Mouse (Mus musculus): Measurements from ENCODE around the gene Rasgrp1.
A peak's percentile ranks its signal among the peaks of the same experiment; 100 is the strongest.

Gene Rasgrp1

DNA sequence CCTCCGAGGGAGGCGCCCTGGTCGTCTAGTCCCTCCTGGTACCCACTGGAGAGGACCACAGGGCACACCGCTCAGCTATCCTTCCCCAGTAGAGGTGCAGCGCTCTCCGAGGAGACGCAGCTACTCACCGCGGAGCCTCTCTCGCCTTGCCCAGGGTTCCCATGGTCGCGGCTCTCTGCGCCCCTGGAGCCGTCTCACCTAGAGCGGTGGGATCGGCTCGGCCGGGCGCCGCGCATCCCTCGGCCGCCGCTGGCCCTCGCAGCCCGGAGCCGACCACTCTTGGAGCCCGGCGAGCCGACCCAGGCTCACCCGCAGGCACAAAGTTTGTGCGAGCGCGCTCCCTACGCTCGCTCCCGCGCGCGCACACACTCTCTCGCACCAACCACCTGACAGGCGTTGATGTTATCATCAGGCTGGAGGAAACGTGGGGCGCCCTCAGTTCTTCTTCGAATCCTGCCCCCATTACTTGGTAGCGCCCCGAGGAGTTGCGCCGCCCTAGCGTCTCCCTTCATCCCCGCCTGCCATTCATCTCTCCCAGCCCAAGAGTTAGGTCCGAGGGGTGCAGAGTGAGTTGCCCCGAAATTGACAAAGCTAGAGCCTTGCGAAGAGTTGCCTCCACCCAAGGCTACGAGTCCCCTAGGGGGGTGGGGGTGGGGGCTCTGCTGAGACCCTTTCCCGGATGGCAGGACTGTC lies at the start of gene Rasgrp1:
Gene Rasgrp1, minus strand, starts transcription at position 455 of the 693 bp plus-strand sequence.
- peak; percentile 38 to 57 for DNase-seq (ENCODE audit: low spot score in 2 of 2)

DNA sequence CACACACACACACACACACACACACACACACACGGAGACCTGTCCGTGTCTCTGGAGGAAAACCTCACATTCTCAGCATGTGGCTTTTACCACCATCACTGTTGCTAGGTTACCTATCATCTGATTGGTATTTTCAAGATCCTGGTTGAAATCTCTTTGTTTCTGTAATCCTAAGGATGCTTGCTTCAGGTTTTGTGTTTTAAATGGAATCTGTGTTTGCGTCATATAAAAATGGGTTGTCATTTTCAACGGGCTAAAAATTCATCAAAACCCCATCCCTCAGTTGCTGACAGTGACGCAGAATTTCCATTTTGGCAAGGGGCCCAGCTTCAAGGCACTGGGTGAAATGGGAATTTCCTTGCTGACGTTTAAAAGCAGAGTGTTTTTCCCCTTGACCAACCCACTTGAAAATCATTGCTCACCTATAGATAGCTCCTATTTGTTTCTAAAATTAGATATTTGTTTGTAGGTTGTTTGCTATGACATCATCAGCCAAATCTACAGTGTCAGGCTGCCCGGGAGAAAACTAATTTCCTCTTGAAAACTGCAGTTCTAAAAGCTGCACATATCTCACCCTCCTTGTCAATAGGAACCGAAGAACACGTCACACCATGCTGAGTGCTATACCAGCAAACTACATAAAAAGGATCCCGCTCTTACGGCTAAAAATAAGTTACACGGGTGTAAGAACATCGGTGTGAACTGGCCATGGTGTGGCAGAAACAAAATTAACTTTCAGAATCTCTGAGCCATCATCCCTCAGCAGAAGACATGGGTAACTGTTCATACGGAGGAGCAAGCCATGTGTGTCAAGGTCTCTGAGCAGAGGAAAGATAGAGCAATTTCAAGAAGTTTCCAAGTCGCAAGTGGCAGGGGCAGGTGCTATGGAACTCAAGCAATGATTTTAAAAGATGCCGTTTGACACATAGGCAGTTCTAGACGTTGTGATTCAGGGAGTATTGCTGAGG lies 47.4 kb upstream of the Rasgrp1 start:
- no peak for DNase-seq (ENCODE audit: low spot score in 2 of 2)

DNA sequence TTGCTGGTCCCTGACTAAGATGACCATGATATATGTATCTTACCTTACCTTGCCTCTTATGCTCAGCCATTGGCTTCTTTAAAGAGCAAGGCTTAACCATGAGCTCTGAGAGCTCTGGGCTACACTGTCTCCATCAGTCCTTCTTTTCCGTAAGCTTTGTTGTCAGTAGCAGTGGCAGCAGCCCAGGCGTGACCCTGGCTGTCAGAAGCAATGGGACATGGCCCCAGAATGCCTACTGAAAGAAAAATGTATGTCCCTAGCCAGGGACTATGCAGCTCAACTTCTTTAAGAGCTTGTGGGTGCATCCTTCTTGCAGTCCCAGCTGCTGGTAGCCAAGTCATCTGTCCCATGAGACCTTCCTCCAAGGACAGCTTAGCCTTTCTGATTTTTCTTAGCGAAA lies 46.7 kb upstream of the Rasgrp1 start:
- DNase-seq (ENCODE audit: low spot score in 2 of 2) = no peak

DNA sequence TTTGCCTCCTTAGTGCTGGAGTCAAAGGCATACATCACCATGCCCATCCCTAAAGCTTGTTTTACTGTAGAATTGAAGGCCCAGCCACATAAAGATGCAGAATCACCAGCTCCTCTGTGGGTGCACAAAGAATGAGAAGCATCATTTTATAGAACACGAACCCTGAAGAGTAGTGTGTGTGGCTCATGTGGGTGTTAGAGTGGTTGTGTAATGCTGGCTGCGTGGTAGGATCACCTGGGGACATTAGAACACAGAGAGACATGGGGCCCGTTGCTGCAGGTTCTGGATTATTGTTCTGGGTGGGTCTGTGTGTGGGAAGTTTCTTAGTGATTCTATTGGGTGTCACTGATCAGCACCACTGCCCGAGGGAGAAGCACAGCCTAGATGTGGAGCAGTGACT lies 45.3 kb upstream of the Rasgrp1 start:
- no peak for DNase-seq (ENCODE audit: low spot score in 2 of 2)

GRCm38 (mm10) chr2:117386981-117387705 lies 44.3 kb upstream of the Rasgrp1 start:
- no peak for DNase-seq (ENCODE audit: low spot score in 2 of 2)

DNA sequence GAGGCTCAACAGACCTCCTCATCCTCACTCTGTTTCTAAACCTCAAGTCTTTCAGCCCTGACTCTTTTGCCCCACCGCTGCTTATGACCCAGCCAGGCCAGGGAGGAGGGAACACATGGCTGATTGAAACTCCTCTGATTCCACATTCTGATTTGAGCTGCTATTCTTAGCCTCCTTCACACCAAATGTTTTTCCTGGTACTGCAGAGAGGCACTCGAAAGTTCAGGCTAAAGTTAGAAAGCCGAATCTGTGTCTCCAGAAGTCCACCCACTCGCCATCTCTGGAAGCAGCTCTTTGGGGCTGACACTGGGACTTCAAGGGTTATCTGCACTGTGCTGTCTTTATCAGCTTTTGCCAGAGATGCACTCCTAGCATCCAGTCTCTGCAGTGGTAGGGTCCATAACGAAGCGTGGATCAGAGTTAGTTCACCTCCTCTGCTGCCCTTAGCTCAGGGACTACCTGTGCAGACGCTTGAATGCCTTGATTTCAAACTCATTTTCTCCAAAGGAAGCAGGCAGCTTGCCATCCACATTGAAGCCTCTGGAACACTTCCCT lies 43.3 kb upstream of the Rasgrp1 start:
- no peak for DNase-seq (ENCODE audit: low spot score in 2 of 2)

- DNase-seq (ENCODE audit: low spot score in 2 of 2) = no peak
Observed at GRCm38 (mm10) chr2:117381314-117381713, 38.5 kb upstream of the Rasgrp1 start.

- no peak for DNase-seq (ENCODE audit: low spot score in 2 of 2)
Observed at GRCm38 (mm10) chr2:117374293-117374830, 31.6 kb upstream of the Rasgrp1 start.

- no peak for DNase-seq (ENCODE audit: low spot score in 2 of 2)
Observed at GRCm38 (mm10) chr2:117371706-117372105, 28.9 kb upstream of the Rasgrp1 start.

- no peak for DNase-seq (ENCODE audit: low spot score in 2 of 2)
Observed at GRCm38 (mm10) chr2:117366478-117366877, 23.7 kb upstream of the Rasgrp1 start.

DNA sequence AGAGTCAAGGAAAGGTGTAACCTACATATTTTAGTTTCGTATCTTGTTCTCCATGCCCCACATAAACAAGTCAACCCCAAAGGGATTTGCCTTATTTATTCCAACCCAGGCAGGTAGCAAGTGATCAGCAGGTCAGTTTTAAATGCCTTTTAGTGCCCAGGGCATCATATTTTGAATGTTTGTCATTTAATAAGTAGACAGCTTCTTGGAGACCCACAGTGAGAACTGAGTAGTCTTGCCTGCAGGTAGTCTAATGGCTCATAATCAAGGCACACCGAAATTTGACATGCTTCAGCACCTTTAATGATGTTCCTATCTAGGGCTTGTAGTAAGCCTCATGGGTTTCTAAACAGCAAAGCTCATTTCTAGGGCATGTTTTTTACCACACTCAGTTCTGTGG lies 21.3 kb upstream of the Rasgrp1 start:
- no peak for DNase-seq (ENCODE audit: low spot score in 2 of 2)

DNA sequence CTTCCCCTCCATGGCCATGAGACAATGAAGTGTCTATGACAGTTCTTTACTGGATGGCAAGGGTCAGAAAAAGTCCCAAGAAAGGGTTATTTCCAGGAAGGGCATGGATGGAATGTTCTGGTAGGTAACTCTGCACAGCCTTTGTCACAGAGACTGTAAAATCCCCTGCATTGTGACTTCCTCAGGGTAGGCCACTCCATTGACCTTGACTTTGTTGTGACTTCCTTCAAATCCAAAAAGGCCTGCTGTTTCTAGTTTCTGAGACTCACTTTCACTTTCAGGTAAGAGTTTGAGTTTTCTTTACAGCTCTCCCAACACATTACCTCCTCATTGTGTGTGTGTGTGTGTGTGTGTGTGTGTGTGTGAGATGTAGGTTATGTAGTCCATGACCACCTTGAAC lies 15.1 kb upstream of the Rasgrp1 start:
- no peak for DNase-seq (ENCODE audit: low spot score in 2 of 2)

GRCm38 (mm10) chr2:117352305-117353123 lies 9.7 kb upstream of the Rasgrp1 start:
- no peak for DNase-seq (ENCODE audit: low spot score in 2 of 2)

- DNase-seq (ENCODE audit: low spot score in 2 of 2) = no peak
Observed at GRCm38 (mm10) chr2:117350138-117350537, 7.3 kb upstream of the Rasgrp1 start.

GRCm38 (mm10) chr2:117343240-117343624 lies 431 bp upstream of the Rasgrp1 start:
- peak in 1 of 2 experiments; percentile 23 for DNase-seq (ENCODE audit: low spot score in 2 of 2)

DNA sequence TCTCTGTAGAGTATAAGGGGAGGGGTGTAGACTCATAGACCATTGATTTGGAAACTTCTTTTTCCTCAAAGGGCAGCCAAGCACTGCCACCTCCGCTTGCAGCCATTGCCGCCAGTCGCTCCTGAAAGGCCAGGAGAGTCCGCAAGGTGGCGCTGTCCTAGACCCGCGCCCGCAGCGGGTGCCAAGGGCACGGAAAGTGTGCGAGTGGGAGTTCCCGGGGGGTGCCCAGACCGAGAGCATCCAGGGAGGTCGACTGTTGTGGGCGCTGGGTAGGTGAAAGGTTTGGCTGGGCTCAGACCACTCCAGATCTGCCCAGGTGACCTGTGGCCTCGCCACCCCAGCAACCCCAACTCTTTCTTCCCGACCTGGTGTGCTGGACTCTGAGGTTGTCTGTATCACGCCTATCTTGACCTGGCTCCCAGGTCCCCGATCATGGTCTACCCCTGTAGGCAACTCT lies 683 bp downstream of the Rasgrp1 start:
- DNase-seq (ENCODE audit: low spot score in 2 of 2) = peak; percentile 41 to 78

GRCm38 (mm10) chr2:117338501-117338900 lies 4.3 kb downstream of the Rasgrp1 start:
- DNase-seq (ENCODE audit: low spot score in 2 of 2) = peak in 1 of 2 experiments; percentile 19

- no peak for DNase-seq (ENCODE audit: low spot score in 2 of 2)
Observed at GRCm38 (mm10) chr2:117337902-117338301, 4.9 kb downstream of the Rasgrp1 start.

DNA sequence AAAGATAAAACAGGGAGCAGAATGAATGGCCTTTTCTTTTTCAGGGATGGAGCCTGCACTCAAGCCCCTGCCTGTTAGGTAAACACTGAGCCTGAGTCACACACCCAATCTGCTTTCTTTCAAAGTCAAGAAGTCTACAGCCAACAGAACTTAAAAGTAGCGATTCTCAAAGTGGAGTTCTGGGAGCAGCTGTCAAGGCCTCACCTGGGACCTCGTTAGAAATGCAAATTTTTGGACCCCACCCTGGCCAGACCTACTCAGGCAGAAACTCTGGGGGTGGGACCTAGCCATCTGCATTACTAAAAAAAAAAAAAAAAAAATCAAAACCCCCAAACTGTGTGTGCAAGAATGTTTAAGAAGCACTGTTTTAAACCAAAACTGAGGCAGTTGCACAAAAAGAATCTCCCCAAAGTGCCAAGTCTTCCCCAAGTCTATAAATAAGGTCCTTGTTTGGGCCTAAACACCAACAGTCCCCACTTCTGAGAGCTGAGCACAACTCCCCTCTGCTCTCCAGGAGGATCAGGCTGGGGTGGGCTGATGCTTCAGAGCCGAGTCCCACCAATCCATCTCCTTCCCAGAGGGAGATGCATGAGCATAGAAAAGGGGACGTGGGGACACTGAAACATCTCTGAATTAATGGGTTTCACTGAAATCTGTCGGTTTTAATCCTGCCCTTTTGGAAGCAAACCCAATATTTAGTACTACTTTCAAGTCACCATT lies 5.7 kb downstream of the Rasgrp1 start:
- no peak for DNase-seq (ENCODE audit: low spot score in 2 of 2)

All from frontal cortex, postnatal 10 days (tissue).